Mouse (Mus musculus) cortical plate, adult 2 months (tissue): ENCODE data around the gene Itgb2l. TPM values are rescaled to one million over a fixed set of nuclear protein-coding genes. Genes with fewer than 3 reads are reported as not detected.
A peak's percentile ranks its signal among the peaks of the same experiment; 100 is the strongest.
"Not testable (repeated sequence)": the region's sequence is repeated elsewhere in the genome, so short reads cannot be mapped to it uniquely, and the experiment has no call there.

Source experiments
- H3K27ac ChIP-seq: fragments of 200-500 bp; 2 replicates; pipeline ENCODE4 v1.5.1; 2012; ENCODE audit warnings: low read length, control low read depth, inconsistent platforms; ENCODE audit not compliant: insufficient read depth
- H3K4me1 ChIP-seq: fragments of 200-500 bp; 2 replicates; pipeline ENCODE4 v1.6.1; 2011; ENCODE audit warnings: low read length; ENCODE audit not compliant: control insufficient read depth, insufficient read depth
- H3K4me3 ChIP-seq: fragments of 200-500 bp; 2 replicates; pipeline ENCODE4 v1.5.1; 2011; ENCODE audit warnings: mild to moderate bottlenecking, low read length, control low read depth; ENCODE audit not compliant: insufficient read depth
- CTCF ChIP-seq: fragments of 200-500 bp; IDR thresholded peaks from 2 replicates; pipeline ENCODE4 v1.5.1; 2011; ENCODE audit warnings: mild to moderate bottlenecking, control low read depth, low read length; ENCODE audit not compliant: insufficient read depth; ENCODE audit errors: extremely low read depth
- POLR2A ChIP-seq: fragments of 200-500 bp; IDR thresholded peaks from 2 replicates; pipeline ENCODE4 v1.6.1; 2011; ENCODE audit warnings: mild to moderate bottlenecking, low read length, control low read depth; ENCODE audit not compliant: insufficient read depth; ENCODE audit errors: extremely low read depth
- polyA plus RNA-seq: library from polyadenylated mRNA; depleted of rRNA; stranded (reverse); fragments of >200 nt; gene quantifications from 2 replicates; pipeline ENCODE4 v1.2.3, GENCODE M21; 2012

The Itgb2l gene
- polyA plus RNA-seq, 1 experiment, result not detected

- no peak overlapping the region for H3K27ac ChIP-seq
- H3K4me1 ChIP-seq, result 0 out of 2 replicates have a peak, but pooled peaks cover 1% of the 10 kb centered on the region
- TF ChIP-seq POLR2A (no peak), CTCF (no peak)
- peak overlapping the region; percentile 34 for H3K4me3 ChIP-seq
These were observed 24.6 kb upstream of the Itgb2l start for GRCm38 (mm10) chr16:96468011-96468410.

GRCm38 (mm10) chr16:96467445-96467844 is 24.0 kb upstream of the Itgb2l start, which contains the start of gene Pcp4:
TSS of gene Pcp4 (plus strand) at chr16:96467606.
- H3K4me3 ChIP-seq, result peak within 1 kb of the TSS; percentile 34
- no peak within 1 kb of the TSS for H3K27ac ChIP-seq
- TF ChIP-seq CTCF (peak; percentile 98), POLR2A (peak; percentile 98)
- no peaks in the 10 kb centered on the region for H3K4me1 ChIP-seq

GRCm38 (mm10) chr16:96460788-96461187 is 17.4 kb upstream of the Itgb2l start:
- Histone ChIP-seq H3K4me1 (no peaks in the 10 kb centered on the region), H3K27ac (no peak overlapping the region), H3K4me3 (no peak overlapping the region)
- TF ChIP-seq POLR2A (no peak), CTCF (no peak)

DNA sequence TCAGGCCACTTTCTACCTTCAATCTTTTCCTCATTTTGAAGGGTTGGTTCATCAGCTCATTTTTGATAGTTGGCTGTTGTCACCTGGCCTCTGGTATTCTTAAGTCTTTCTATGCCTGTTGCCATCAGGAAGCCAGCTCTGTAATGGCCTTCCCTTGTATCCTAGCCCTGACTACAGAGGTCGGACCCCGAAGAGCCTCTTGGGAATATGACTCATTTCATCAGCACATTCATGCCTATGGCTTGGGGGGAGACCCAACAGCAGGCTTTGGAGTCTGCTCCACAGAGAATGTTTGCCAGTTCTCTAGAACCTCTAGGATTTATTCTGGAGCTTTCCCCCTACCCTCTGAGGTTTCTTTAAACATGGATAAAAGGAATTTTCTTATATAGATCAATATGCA is 15.9 kb upstream of the Itgb2l start:
- no peak overlapping the region for H3K27ac ChIP-seq
- TF ChIP-seq CTCF, result no peak
- TF ChIP-seq POLR2A, result no peak
- H3K4me1 ChIP-seq, result no peaks in the 10 kb centered on the region
- H3K4me3 ChIP-seq, result no peak overlapping the region

DNA sequence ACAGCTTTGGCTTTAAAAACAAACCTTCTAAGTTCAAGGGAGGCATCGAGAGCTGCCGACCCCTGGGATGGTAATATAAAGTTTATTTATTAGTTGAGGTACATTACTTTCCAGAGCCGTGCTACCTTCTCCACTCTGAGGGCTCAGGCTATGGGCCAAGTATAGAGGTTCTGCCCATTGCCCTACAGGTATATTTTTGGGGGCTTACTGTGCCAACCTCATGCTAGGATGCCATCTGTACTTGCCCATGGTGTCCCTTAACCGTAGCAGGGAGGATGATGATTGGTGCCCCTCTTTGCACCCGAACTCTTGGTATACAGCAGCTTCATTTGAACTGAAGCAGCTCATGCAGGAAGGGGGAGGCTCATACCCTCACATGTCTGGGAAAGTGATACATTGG is 14.2 kb upstream of the Itgb2l start:
- H3K4me3 ChIP-seq, result no peak overlapping the region
- H3K27ac ChIP-seq, result no peak overlapping the region
- TF ChIP-seq CTCF, result no peak
- no peaks in the 10 kb centered on the region for H3K4me1 ChIP-seq

DNA sequence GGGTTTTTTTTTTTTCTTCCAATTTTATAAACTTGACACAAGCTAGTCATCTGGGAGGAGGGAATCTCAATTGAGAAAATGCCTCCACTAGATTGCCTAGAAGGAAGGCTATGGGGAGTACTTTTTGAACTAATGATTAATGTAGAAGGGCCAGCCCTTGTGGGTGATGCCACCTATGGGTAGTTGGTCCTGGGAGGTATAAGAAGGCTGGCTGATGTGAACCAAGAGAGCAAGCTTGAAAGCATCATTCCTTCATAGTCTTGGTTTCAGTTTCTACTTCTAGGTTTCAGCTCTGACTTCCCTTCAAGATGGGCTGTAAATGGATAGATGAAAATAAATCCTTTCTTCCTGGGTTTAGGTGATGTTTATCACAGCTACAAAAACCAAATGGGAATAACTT is 10.7 kb upstream of the Itgb2l start:
- Histone ChIP-seq H3K27ac (no peak overlapping the region), H3K4me3 (no peak overlapping the region)
- TF ChIP-seq CTCF, result no peak
- no peak for TF ChIP-seq POLR2A

GRCm38 (mm10) chr16:96450871-96451270 is 7.5 kb upstream of the Itgb2l start:
- not testable (repeated sequence) for H3K27ac ChIP-seq, H3K4me1 ChIP-seq, H3K4me3 ChIP-seq

More for the DNA sequence above, 10.7 kb upstream of the Itgb2l start:
- no peaks in the 10 kb centered on the region for H3K4me1 ChIP-seq

DNA sequence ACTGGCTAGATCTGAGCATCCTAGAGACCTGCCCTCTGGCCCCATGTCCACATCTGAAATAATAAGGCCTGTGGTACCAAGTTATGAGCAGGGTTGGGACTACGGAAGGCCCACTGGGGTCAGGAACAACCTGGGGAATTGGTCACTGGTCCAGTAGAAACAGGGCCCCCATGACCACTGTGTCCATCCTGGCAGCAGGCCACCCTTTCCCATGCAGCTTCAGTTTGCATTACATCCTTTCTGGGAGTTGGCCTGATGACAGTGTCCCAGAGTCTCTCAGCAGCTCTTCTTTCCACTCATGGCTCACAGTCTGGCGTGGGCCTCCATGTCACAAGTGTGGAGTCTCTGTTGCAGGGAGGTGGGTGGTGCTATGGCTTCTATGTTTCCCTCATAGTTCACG is 1.6 kb downstream of the Itgb2l start:
- TF ChIP-seq CTCF, result no peak
- TF ChIP-seq POLR2A, result no peak
- Histone ChIP-seq H3K4me1 (no peaks in the 10 kb centered on the region), H3K27ac (no peak overlapping the region), H3K4me3 (no peak overlapping the region)

- Histone ChIP-seq H3K27ac (no peak overlapping the region), H3K4me3 (no peak overlapping the region), H3K4me1 (no peaks in the 10 kb centered on the region)
- TF ChIP-seq CTCF (no peak), POLR2A (no peak)
These were observed 2.5 kb downstream of the Itgb2l start for GRCm38 (mm10) chr16:96440871-96441270.

DNA sequence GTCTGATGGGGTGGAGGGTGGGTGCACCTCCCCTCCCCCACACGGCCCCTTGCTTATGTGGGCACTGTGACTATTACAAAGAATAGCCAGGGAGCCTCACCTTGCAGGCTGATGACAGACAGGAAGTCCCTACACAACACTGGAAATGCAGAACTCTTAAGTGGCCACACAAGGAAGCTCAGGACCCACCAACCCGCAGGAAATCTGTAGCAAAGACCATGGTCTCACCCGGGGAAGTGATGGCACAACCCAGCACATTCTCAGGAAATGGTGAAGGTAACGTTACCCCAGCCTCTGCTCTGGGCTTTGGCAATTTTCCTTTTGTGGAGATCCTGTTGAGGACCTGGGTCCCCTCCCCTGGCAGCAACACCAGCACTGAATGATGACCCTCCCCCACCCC is 3.7 kb downstream of the Itgb2l start:
- H3K27ac ChIP-seq, result no peak overlapping the region
- TF ChIP-seq CTCF (no peak), POLR2A (no peak)
- H3K4me3 ChIP-seq, result no peak overlapping the region
- H3K4me1 ChIP-seq, result no peaks in the 10 kb centered on the region

DNA sequence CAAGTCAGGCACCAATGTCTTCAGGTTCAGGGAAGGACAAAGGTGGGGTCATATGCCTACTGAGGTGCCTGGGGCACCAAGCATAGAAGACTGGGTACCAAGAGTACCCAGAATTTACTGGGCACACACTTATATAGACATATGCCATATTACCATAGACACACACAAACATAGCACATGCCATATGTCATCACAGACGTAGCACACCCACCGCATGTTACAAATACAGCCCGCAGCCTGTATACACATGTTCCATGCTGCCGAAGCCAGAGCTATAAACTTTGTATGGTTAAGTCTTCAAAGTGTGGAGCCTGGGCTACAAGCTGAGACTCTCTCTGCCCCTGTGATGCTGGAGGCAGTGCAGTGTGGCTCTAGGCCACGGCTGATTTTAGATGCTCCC is 4.5 kb downstream of the Itgb2l start:
- H3K27ac ChIP-seq, result no peak overlapping the region
- H3K4me3 ChIP-seq, result no peak overlapping the region
- TF ChIP-seq POLR2A (no peak), CTCF (no peak)
- H3K4me1 ChIP-seq, result no peaks in the 10 kb centered on the region
